Mouse (Mus musculus) megakaryocyte, embryonic 14.5 days (primary cell): ENCODE data around the gene Foxc2.

Source experiments
- FLI1 ChIP-seq: IDR thresholded peaks from 2 replicates; pipeline ENCODE4 v1.6.1; 2012; ENCODE audit warnings: low read length, inconsistent platforms, mixed read lengths
- GATA1 ChIP-seq: IDR thresholded peaks from 3 replicates; pipeline ENCODE4 v1.6.1; 2012; ENCODE audit warnings: mixed read lengths, low read length, inconsistent platforms, borderline replicate concordance

DNA sequence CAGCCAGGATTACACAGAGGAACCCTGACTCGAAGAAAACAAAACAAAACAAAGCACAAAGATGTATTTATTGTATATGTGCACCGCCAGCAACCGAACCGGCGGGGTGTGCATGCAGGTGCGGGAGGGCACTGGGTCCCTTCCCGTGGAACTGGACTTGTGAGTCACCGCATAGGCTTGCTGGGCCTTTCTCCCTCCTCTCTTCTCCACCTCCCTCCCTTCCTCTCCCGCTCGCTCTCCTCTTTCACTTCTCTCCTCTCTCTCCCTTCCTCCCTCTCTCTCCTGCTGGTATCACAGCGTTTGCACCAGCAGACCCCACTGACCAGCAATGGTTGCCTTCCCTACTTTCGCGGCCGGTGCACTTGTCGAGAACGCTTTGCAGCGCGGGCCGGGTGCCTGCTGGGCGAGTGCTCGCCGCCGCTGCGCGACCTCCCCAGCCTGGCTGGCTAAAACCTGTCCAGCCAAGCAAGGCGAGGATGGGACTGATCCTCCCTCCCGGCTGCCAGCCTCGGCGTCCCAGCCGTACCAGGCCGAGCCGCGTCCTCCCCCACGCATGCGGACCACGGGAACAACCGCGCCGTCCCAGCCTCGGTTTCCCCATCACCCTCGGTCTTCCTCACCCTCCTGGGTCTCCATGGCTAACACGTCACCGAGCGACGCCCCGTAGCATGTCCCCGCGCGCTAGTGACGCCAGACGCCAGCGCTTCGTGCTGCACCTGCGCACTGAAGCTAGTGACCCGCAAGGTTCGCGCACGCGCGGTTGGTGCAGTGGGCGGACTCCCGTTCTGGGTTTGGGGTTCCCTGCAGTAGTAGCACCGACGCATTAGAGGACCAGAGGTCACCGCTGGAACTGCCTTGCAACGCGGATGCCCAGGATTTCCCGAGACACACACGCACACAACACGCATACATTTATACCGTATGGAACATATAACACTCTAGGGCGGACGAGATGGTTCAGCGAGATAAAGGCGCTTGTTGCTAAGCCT lies 8.0 kb upstream of the Foxc2 start, which contains the start of gene Mthfsd:
- TF ChIP-seq GATA1 (no peak), FLI1 (no peak)
